Mouse (Mus musculus): ENCODE data around the gene Ncf1. TPM values are rescaled to one million over a fixed set of nuclear protein-coding genes. Genes with fewer than 3 reads are reported as not detected.

Gene Ncf1
- total and polyA plus RNA-seq, 3 experiments: 287 to 342 (median 302) TPM

DNA sequence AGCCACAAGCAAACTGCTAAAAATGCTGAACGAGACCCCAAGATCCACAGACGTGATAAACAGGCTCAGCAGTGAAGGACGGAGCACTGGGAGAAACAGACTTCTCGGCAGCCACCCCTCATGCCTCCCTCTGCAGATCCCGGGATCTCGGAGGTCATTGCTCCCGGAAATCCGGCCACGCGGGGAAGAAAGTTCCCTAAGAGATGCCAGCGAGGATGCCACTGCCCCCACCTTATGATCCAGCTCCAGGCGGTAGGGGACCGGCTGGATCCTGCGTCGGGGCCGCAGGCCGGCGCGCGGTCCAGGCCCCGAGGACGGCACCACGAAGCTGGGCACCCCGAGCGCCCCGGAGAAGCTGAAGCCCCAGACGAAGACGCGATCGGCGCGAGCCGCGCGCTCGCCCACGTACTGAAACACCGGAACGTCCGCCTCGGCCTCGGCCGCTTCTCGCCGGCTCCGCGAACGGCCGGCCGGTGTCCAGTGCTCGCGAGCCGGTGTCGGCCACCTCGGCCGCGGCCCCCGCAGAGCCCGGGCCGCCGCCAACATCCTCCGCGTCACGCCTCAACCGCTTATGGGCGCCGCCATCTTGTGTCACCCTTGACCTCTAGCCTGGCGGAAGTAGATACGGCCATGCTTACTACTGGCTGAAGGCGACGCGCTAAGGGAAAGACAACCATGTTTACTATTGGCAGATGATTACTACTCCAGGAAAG lies 53.1 kb downstream of the Ncf1 start, which contains the start of gene Rcc1l (continued):
- TF ChIP-seq ZC3H11A (IDR thresholded peaks at IDR 0.05; ENCODE audit: low read depth, low read length) (no peak), ZMIZ1 (IDR thresholded peaks at IDR 0.05; ENCODE audit: low read depth, low read length) (peak; percentile 60), MXI1 (IDR thresholded peaks at IDR 0.05; ENCODE audit: low read depth, low read length) (peak; percentile 100), KAT2A (IDR thresholded peaks at IDR 0.05; ENCODE audit: insufficient replicate concordance, low read length) (peak; percentile 99), PAX5 (IDR thresholded peaks at IDR 0.05; ENCODE audit: low read length) (no peak), ELF1 (IDR thresholded peaks at IDR 0.05; ENCODE audit: low read depth, low read length) (peak; percentile 74), ZKSCAN1 (IDR thresholded peaks at IDR 0.05; ENCODE audit: borderline replicate concordance, low read depth, low read length) (no peak), CHD2 (IDR thresholded peaks at IDR 0.05; ENCODE audit: low read length) (peak; percentile 99), TCF12 (IDR thresholded peaks at IDR 0.05; ENCODE audit: low read depth, low read length) (peak; percentile 88; the same call in 1 of the 2 replicates), BHLHE40 (IDR thresholded peaks at IDR 0.05; ENCODE audit: low read depth, low read length) (no peak), RCOR1 (conservative IDR thresholded peaks at IDR 0.05; ENCODE audit: low read depth, low read length) (peak; percentile 100), IRF4 (IDR thresholded peaks at IDR 0.05; ENCODE audit: low read depth, low read length) (no peak), RAD21 (IDR thresholded peaks at IDR 0.05; ENCODE audit: low read depth, low read length) (no peak), EP300 (IDR thresholded peaks at IDR 0.05; ENCODE audit: low read length) (no peak), CTCF (conservative IDR thresholded peaks at IDR 0.05 in 1 of 2, IDR thresholded peaks at IDR 0.05 in 1 of 2; ENCODE audit: low read depth in 2 of 2, low read length in 2 of 2) (no peak), GABPA (IDR thresholded peaks at IDR 0.05; ENCODE audit: insufficient replicate concordance, low read depth, low read length) (peak; percentile 63; the same call in 1 of the 2 replicates), MAX (IDR thresholded peaks at IDR 0.05; ENCODE audit: low read length) (peak; percentile 79)

DNA sequence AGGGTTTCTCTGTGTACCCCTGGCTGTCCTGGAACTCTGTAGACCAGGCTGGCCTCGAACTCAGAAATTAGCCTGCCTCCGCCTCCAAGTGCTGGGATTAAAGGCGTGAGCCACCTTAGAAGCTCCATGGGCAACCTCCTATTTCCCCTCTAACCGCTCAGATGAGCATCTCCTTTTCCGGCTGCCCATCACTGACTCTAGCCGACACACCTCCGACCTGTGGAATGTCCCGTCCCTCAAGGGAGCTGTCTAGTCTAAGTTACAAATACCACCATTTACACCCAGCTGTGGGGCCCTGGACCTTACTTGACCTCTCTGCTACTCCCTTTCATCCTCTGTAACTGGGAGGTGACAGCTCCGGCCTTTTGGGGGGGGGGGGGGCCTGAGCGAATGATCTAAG lies 53.7 kb downstream of the Ncf1 start:
- peak; percentile 54 for DNase-seq (ENCODE audit: extremely low read depth)

More for the DNA sequence above, 53.7 kb downstream of the Ncf1 start:
- dilution Hi-C loops (cut with MboI; ENCODE audit: extremely low pct_ligation_motif_present, extremely low pct_unique_long_range_greater_than_20kb, low sequenced_read_pairs) (no loop called here), in situ Hi-C loops (cut with MboI; ENCODE audit: low pct_ligation_motif_present, low pct_unique_long_range_greater_than_20kb, low sequenced_read_pairs) (no loop called here)
- peak overlapping the region; percentile 83 for H3K4me2 ChIP-seq (ENCODE audit: insufficient read depth, low read depth, poor library complexity, severe bottlenecking)
- no peaks in the 10 kb centered on the region for H3K9me3 ChIP-seq (replicated peaks; ENCODE audit: low read length)
- TF ChIP-seq TBP (conservative IDR thresholded peaks at IDR 0.05; ENCODE audit: low read depth, low read length) (peak; percentile 77; the same call in 1 of the 2 replicates), ZC3H11A (IDR thresholded peaks at IDR 0.05; ENCODE audit: low read depth, low read length) (no peak), UBTF (IDR thresholded peaks at IDR 0.05; ENCODE audit: low read depth, low read length) (no peak), MAFK (IDR thresholded peaks at IDR 0.05; ENCODE audit: insufficient replicate concordance, low read length) (no peak)
- H3K4me1 ChIP-seq (ENCODE audit: control insufficient read depth in 1 of 2, insufficient read depth in 2 of 2): peaks cover 4 to 46% of the 10 kb centered on the region in 2 experiments; a peak in 3 of 4 replicates
- peak overlapping the region; percentile 55; the same call in 1 of the 2 replicates for H3K27ac ChIP-seq (ENCODE audit: insufficient read depth, low read depth)
- peak overlapping the region; percentile 81 to 96 (median 92) for H3K4me3 ChIP-seq (replicated peaks in 1 of 3; ENCODE audit: low read depth in 2 of 3, low read length in 2 of 3, poor library complexity in 1 of 3)
- peaks cover 16 to 36% of the 10 kb centered on the region in 2 experiments for H3K36me3 ChIP-seq (replicated peaks in 1 of 2; ENCODE audit: control insufficient read depth in 1 of 2, insufficient read depth in 1 of 2, low read length in 1 of 2)
- no peaks in the 10 kb centered on the region for H3K27me3 ChIP-seq (replicated peaks)
- peaks cover 18% of the 10 kb centered on the region for H3K79me2 ChIP-seq (replicated peaks; ENCODE audit: control insufficient read depth, extremely low read depth, insufficient read depth, poor library complexity, severe bottlenecking)
- peak overlapping the region; percentile 81 for H3K9ac ChIP-seq (ENCODE audit: insufficient read depth, low read depth)
